Comparison of ENCODE assay signal across 35 mouse cellular contexts in genomic region chr11:90603066-90603465, GRCm38 (mm10).
"Had no signal": no experiment of that assay in that cellular context is flagged by ENCODE, and none has a peak within 500 bp of the region (broad histone marks: within the 10 kb centered on the region; RNA-seq: fewer than 3 reads in every experiment).

No protein-coding gene starts in this region.

- H3K4me3 ChIP-seq: heart, adult 2 months; heart, embryonic 10.5 days; heart, embryonic 12.5 days; heart, embryonic 13.5 days; heart, embryonic 15.5 days; hindbrain, embryonic 10.5 days; hindbrain, embryonic 12.5 days; hindbrain, embryonic 13.5 days; hindbrain, embryonic 15.5 days; kidney, embryonic 15.5 days; layer of hippocampus, adult 2 months had no signal

- H3K9me3 ChIP-seq: heart, embryonic 10.5 days; heart, embryonic 12.5 days; heart, embryonic 13.5 days; heart, embryonic 15.5 days; hindbrain, embryonic 10.5 days; hindbrain, embryonic 12.5 days; hindbrain, embryonic 13.5 days; hindbrain, embryonic 15.5 days; kidney, embryonic 15.5 days had no signal

- ATAC-seq: hindbrain, embryonic 16.5 days; hindbrain, postnatal 0 days; inflammation-experienced regulatory T-cells, adult 6 months; intestine, postnatal 0 days had no signal

- H3K9ac ChIP-seq: heart, embryonic 12.5 days; heart, embryonic 13.5 days; heart, embryonic 15.5 days; hindbrain, embryonic 12.5 days; hindbrain, embryonic 13.5 days; hindbrain, embryonic 14.5 days; hindbrain, embryonic 15.5 days; kidney, embryonic 15.5 days had no signal

- H3K4me1 ChIP-seq: heart, embryonic 10.5 days; heart, embryonic 12.5 days; heart, embryonic 13.5 days; heart, embryonic 15.5 days; hindbrain, embryonic 10.5 days; hindbrain, embryonic 12.5 days; hindbrain, embryonic 13.5 days; hindbrain, embryonic 15.5 days; kidney, embryonic 15.5 days had no signal

- DNase-seq: heart, adult 18-20 months; heart, adult 2 months; heart, postnatal 10 days; heart, postnatal 14 days; heart, postnatal 36 days; heart, postnatal 4 days; kidney, adult 11 months; kidney, adult 18-20 months; kidney, adult 2 months; kidney, adult 8-10 months; kidney, adult 9 months; kidney, postnatal 10 days; kidney, postnatal 14 days; kidney, postnatal 25 days; kidney, postnatal 36 days; kidney, postnatal 4 days; layer of hippocampus, adult 9-11 months; layer of hippocampus, postnatal 36 days had no signal

- H3K4me2 ChIP-seq: heart, embryonic 11.5 days; heart, embryonic 12.5 days; heart, embryonic 13.5 days; heart, embryonic 15.5 days; hindbrain, embryonic 12.5 days; hindbrain, embryonic 13.5 days; hindbrain, embryonic 14.5 days; hindbrain, embryonic 15.5 days; kidney, embryonic 15.5 days had no signal

- H3K27me3 ChIP-seq: heart, embryonic 12.5 days; heart, embryonic 13.5 days; heart, embryonic 15.5 days; hindbrain, embryonic 12.5 days; hindbrain, embryonic 13.5 days; hindbrain, embryonic 15.5 days; kidney, embryonic 15.5 days had no signal

- H3K27ac ChIP-seq: heart, adult 2 months; heart, embryonic 10.5 days; heart, embryonic 13.5 days; heart, embryonic 15.5 days; hindbrain, embryonic 10.5 days; hindbrain, embryonic 12.5 days; hindbrain, embryonic 13.5 days; hindbrain, embryonic 14.5 days; hindbrain, embryonic 15.5 days; hindbrain, postnatal 0 days; kidney, embryonic 15.5 days; kidney, postnatal 0 days; layer of hippocampus, adult 2 months had no signal
